Mouse (Mus musculus) adrenal gland, postnatal 14 days (tissue): ENCODE measurements at regions not wholly inside any gene's neighbourhood (a gene's known extent, or its start where the extent isn't known, plus 50 kb on each side); places are given as distances from the start of the nearest gene placed in this dataset.

Experiments
- DNase-seq: peaks from one replicate; pipeline ENCODE4 v3.0.0; 2021; ENCODE audit warnings: mixed read lengths

DNA sequence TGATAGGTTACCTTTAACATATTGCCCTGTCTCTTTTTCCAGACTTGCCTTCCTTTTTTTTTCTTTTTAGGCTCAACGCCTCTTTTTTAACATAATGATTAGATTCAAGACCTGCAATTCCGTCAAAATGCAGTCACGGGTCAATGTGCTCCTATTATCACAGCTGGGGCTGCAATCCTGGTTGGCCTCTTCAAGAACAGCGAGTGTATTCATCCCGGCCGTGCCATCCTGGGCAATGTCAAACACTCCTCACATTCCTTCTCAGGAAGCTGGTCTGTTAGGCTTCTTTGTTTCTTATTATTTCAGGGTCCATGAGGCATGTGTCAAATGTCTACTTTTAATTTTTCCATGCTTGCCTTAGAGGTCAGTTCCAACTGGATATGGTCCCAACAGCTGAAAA lies 413.5 kb upstream of the Frg1 start:
- no peak for DNase-seq

- DNase-seq: peak; percentile 53
These were observed 408.1 kb upstream of the Frg1 start for GRCm38 (mm10) chr8:41824928-41825327.

DNA sequence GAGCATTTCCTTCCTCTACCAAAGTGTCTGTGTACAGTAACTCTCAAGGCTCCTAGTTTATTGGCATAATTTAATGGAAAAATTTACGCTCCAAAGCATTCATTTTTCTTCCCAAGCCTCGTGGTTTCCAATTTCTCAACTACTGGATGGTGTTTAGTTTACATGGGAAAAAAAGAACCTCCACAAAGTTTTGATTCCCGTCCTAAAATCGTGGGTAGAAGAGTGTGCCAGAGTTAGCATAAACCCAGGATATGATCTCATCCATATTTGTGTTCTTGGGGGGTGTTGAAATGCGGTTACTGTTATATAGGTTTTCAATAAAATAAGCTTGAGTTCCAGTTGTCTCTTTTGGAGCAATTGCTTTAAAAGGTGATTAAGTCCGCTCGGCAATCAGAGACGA lies 406.2 kb upstream of the Frg1 start:
- no peak for DNase-seq

DNA sequence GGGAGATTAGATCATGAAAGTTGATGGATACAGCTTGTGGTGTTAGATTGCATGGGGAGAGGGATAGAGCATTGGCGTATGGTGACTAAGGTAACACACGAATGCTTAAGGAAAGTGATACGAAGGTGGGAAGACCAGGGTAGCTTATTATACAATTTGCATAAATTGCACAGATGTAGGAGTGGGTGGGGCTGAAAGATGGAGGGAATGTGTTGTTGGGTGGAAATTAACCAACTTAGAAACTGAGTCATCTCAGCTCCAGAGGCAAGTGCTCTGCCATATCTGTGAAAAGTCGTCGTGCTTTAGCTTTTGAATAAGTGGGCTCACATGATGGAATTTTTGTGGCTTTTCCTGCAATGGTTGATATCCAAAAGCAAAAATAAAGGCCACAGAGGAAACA lies 404.8 kb upstream of the Frg1 start:
- no peak for DNase-seq

DNA sequence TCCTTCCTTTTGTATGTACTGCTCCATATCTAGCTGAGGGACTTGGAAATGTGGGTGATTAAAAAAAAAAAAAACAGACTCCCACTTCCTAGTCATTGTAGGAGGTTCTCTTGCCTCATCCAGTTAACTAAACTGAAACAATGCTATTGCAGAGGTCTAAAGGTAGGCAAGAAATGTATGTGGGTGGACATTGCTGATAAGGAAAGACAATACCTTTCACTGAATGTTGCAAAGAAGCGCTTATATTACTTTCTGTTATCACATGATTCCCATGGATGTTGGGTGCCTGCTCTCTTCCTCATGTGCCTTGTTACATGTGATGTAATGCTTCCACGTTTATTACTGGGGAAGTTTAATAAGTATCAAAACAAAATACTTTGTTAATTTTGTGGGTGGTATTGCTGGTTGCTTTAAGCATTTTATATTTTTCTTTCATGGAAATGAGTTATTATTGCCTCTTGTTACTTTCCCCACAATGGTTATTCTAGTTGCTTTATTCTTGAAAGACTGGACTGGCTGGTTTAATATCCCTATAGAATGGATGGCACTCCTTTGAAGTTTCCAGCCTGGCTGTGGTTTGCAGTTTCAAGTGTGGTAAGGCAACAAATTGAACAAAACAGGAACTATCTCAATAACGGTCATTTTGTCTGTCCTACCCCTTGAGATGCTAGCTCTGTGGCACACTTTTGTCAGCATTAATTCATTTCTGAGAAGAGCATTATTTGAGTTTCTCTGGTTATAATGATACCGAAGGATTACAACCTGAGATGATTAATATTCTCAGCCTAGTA lies 403.9 kb upstream of the Frg1 start:
- no peak for DNase-seq

DNA sequence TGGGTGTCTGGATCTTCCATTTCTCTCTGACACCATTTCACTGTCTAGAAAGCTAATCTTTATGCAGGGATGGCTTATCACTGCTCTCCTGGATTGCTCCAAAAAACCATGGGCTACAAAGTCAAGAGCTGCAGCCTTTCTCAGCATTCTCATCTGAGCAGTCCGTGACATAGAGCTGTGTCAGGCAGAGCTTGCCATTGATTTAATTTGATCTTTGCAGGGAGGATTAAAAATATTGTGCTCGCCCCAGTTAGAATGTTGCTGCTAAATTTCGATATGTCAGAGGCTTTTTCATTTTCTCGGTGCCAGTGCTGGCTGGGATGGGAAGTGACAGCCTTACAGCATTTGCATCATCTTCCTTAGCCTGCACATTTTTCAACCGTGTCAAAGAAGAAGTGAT lies 401.7 kb upstream of the Frg1 start:
- no peak for DNase-seq

DNA sequence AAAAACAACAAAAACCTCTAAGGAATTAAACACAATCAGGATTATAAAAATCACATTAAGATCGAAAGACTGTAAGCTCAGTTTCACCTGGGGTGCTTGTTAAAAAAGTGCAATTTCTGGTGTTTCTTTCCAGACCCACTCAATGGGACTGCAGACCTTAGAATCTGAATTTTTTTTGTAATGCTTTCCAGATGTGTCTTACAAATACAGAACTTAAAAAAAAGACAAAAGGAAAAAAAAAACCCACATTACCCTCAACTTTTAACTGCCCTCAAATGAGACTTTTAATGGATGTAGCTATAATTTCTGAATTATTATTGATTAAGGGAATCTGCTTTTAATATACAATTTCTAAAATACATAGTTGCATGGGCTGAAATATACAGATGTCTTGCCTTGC lies 401.2 kb upstream of the Frg1 start:
- DNase-seq: no peak

GRCm38 (mm10) chr8:41815272-41815671 lies 398.4 kb upstream of the Frg1 start:
- DNase-seq: no peak

DNA sequence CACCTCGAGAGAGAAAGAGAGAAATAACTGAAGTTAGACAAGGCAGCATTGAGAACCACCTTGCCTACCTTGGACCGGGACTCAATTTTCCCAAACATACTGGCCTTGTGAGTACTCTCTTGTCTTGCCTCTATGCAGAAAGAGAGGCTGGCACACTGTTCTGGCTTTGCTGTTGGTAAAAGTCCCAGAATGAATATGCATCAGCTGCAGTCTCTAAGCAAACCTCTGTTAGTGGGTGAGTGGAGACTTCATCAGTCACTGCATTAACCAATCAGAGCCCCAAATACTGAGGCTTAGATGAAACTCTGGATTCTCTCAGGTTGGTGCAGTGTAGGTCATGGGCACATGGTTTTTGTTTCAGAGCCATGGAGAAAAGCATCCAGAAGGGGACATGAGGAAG lies 378.8 kb upstream of the Frg1 start:
- DNase-seq: no peak

DNA sequence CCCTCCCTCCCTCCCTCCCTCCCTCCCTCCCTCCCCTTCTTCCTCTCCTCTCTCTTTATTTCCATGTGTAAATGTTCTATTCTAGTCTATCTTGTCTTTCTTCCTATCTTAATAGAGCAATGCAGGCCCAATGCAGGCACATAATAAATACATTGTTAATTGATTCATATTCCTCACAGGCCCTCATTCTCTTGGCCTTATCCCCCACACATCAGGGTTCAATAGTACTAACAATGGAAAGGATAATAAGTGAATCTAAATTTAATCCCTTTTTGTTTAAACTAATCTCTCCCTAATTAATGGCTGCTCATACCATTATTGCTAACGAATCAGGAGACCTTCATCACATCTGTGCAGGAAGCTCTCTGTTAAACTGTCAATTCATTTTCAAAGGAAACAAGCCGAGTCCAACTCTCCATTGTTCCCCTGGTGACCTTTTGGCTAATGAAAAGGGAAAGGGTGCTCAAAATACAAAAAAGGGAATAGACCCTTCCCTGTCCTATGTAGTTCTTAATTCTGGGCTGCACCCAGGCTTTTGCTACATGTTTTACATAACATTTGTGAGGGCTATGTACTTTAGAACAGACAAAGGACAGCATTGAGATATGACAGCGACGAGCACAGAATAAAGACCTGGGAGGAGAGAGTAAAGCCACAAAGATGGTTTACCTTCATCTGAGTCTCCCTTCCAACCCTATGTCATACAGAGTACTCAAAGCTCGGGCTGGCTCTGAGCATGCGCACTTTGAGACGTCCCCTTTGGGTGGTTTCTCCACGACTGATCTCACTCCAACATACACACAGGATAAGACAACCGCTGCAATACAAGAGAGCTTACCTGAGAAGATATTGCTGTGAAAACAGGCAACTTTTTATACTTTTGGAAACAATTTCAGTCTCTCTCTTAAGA lies 370.3 kb upstream of the Frg1 start:
- DNase-seq: no peak

DNA sequence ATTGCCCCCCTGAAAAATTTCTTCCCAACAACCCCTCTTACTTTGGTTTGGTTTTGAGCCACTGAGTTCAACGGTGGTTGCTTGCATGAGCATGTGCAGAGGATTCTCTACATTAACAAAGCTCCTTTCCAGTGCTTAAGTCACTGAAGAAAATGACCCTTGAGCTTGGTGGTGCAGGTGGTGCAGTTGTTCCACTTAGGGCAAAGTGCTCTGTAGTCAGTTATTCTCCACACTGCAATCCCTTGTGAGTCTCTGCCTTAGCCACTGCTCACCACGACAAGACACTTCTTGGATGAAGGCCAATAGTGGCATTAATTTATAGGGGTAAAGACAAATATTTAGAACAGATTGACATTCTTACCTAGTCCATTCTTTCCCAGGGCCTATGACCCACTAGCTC lies 369.1 kb upstream of the Frg1 start:
- no peak for DNase-seq

GRCm38 (mm10) chr8:41782837-41783236 lies 366.0 kb upstream of the Frg1 start:
- no peak for DNase-seq

DNA sequence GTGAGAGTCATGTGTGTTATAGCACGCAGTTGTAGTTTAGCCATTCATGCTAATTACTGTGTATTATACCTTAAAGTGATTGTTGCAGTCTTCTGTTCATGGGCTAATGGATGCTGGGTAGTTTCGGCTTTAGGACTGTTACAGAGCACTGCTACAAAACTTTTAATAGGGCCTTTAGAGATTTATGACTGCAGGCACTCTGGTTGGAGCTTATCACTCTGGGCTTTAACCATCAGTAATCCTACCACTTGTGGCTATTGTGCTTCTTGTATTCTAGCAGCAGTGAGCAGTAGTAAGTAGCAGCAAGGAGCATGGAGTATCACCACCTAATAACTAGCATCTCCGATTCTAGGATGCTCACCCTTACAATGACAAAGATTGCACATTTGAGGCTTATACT lies 362.6 kb upstream of the Frg1 start:
- no peak for DNase-seq

- no peak for DNase-seq
These were observed 354.9 kb upstream of the Frg1 start for GRCm38 (mm10) chr8:41771729-41772128.

DNA sequence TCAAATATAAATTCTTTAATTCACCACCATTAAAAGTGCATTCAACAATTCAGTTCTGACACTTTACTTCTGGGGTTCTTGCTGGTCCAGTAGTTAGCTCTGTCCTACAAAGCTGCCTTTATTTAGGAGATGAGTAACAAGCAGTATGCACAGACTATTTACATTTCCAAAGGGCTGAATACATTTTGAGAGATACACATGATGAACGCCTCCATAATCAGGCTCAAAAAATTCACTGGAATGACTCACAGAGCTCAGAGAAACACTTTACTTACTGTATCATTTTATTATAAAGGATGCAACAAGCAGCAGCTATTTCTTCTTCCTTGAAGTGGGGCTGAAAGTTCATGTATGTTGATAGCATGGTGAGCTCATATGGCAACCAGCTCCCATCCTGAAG lies 336.6 kb upstream of the Frg1 start:
- DNase-seq: no peak

GRCm38 (mm10) chr8:41752641-41753040 lies 335.8 kb upstream of the Frg1 start:
- DNase-seq: no peak

DNA sequence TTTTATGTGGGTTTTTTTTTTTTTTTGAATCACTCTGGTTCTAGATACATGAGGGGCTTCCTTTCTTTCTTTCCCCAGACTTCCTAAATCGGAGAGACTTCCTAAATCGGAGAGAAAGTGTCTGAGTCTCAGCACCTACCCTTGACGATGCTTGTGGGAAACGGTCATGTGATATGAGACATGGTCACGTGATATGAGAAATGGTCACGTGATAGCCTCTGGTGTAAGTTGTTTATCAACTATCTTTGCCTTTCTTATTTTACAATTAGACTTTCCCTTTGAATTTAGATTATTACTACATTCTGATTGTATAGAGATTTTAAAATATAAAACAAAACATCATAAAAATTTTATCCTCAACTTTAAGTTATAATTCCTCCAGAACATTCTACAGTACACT lies 330.1 kb upstream of the Frg1 start:
- DNase-seq: no peak

DNA sequence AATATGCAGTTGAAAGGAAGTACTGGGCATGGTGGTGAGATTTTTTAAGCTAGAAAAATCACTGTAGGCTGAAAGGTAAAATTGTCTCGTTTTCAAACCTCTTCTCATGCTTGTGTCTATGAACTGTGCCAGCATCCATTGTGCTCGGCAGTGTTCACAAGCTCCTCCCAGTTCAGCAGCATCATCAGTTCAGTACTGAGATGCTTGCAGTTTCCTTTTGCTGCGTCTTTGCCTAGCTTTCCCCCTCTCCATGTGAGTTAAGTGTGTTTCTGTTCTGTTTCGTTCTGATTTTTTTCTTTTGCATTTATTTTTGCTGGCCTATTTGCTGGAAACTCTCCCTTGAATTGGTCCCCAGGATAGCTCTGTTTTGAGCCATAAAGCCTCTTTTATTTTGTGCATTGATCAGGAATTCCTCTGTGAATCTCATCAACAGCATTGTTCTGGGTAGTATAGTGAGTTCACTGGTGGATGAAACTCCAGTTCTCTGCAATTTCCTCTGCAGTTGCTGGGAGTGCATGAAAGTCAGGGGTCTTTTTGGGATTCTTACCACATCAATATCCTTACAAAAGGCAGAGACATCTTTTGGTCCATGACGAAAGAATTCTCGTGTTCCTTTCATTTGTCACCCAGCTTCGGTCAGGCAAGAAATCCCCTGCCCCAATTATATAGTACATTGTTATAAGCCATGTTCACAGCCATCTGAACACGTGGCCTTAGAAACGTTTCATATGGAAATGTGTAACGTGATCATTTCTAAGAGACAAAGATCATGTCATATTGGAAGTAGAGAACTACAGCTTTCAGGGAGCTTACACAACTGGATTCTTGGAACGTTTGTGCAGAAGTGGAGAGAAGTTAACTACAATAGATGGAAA lies 326.2 kb upstream of the Frg1 start:
- DNase-seq: no peak

GRCm38 (mm10) chr8:41717002-41717401 lies 300.1 kb upstream of the Frg1 start:
- DNase-seq: no peak

- no peak for DNase-seq
These were observed 296.9 kb upstream of the Frg1 start for GRCm38 (mm10) chr8:41713634-41714330.

DNA sequence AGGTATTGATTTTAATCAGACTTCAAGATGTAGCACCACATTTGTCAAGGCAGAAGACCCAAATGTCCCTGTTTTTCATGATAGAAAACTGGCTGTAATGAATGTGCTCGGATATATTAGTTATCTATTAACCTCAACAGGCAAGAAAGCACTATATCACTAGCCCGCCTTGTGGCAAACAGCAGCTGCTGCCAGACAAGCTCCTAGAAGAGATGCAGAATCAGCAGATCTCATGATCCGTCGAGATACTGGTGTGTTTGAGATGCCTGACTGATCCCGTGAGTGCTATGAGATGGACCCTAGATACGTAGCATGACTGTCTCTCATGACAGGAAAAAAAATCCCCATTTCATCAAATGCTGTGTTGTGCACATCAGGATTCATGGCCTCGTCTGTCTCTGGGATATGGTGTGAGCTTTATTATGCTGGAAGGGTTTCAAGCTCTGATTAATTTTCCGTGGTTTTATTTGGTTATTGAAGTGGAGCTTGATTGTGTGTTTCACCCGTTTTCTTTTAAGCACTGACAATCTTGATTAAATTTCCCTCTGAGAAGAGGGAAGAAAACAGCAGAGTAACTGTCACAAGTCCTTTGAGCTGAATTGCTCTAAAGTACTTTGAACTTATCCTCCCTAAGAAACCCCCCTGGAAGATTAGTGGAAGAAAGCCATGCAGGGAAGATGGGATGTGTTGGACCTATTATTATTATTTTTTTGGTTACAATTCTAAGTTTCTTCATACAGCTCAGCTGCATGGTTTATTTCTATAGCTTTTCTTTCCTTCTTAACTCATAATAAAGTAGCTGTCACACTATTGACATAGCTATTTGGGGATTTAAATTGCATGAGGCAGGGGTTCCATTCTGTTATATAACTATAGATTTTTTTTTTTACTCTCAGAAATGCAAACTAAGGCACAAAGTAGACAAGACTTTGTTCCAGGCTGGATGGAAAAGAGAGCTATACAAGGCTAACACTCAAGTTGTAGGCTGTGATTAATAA lies 287.4 kb upstream of the Frg1 start:
- DNase-seq: no peak
